Mouse (Mus musculus) kidney, embryonic 16.5 days (tissue): ENCODE results near the gene Cnst. TPM values are rescaled to one million over a fixed set of nuclear protein-coding genes. Genes with fewer than 3 reads are reported as not detected.

Source experiments
- ATAC-seq: fragments of 200-750 bp; cut with Nextera tagmentation; 2 replicates; pipeline ENCODE4 v1.8.0; 2017; ENCODE audit warnings: moderate TSS enrichment; ENCODE audit not compliant: low FRiP score, low TSS enrichment
- H3K27ac ChIP-seq: fragments of 300-500 bp; sonication (generic); 2 replicates; pipeline ENCODE4 v1.5.1; 2014; ENCODE audit warnings: low read length
- H3K27me3 ChIP-seq: fragments of 300-500 bp; sonication (generic); 2 replicates; pipeline ENCODE4 v1.6.1; 2014; ENCODE audit warnings: low read length, control low read depth, mixed read lengths; ENCODE audit not compliant: insufficient read depth
- H3K36me3 ChIP-seq: fragments of 300-500 bp; sonication (generic); 2 replicates; pipeline ENCODE4 v1.6.1; 2014; ENCODE audit warnings: low read length, control low read depth, mixed read lengths; ENCODE audit not compliant: insufficient read depth
- H3K4me1 ChIP-seq: fragments of 300-500 bp; sonication (generic); 2 replicates; pipeline ENCODE4 v1.6.1; 2014; ENCODE audit warnings: low read length, control low read depth, mixed read lengths; ENCODE audit not compliant: insufficient read depth
- H3K4me2 ChIP-seq: fragments of 300-500 bp; sonication (generic); replicated peaks from 2 replicates; pipeline ENCODE4 v1.6.1; 2014; ENCODE audit warnings: low read depth, low read length
- H3K4me3 ChIP-seq: fragments of 300-500 bp; sonication (generic); 2 replicates; pipeline ENCODE4 v1.5.1; 2014; ENCODE audit warnings: mild to moderate bottlenecking, low read length
- H3K9ac ChIP-seq: fragments of 300-500 bp; sonication (generic); replicated peaks from 2 replicates; pipeline ENCODE4 v1.6.1; 2014; ENCODE audit warnings: low read length
- H3K9me3 ChIP-seq: fragments of 300-500 bp; sonication (generic); 2 replicates; pipeline ENCODE4 v1.6.1; 2016; ENCODE audit warnings: low read length, control low read depth
- WGBS: fragments of 180-500 bp; shearing (Covaris S2); extraction: QIAGEN DNeasy Blood & Tissue Kit; methylation state at CpG from one replicate; pipeline ENCODE4 v1.1.7; 2014; 5-methylcytosine and 5-hydroxymethylcytosine counted together
- polyA plus RNA-seq: library from polyadenylated mRNA; unstranded; fragments of >200 nt; fragmentation: Nextera tagmentation; extraction: Ambion mirVana; gene quantifications from 2 replicates; pipeline ENCODE4 v1.2.1, GENCODE M21; 2015

The Cnst gene
- polyA plus RNA-seq, 1 experiment from 2014 or later: 16.3 TPM

- Histone ChIP-seq H3K9me3 (no peaks in the 10 kb centered on the region), H3K4me2 (no peak overlapping the region), H3K9ac (no peak overlapping the region), H3K4me3 (no peak overlapping the region), H3K4me1 (peaks cover 8% of the 10 kb centered on the region; the same call in 1 of the 2 replicates), H3K36me3 (no peaks in the 10 kb centered on the region), H3K27me3 (no peaks in the 10 kb centered on the region), H3K27ac (no peak overlapping the region)
- ATAC-seq: no peak
- WGBS: 72% methylated on average over 4 of the region's 4 CpGs
These were observed 22.7 kb downstream of the Cnst start for GRCm38 (mm10) chr1:179568690-179569398.

- Histone ChIP-seq H3K4me2 (no peak overlapping the region), H3K9ac (no peak overlapping the region), H3K27ac (no peak overlapping the region), H3K9me3 (no peaks in the 10 kb centered on the region), H3K36me3 (no peaks in the 10 kb centered on the region), H3K4me3 (no peak overlapping the region), H3K27me3 (no peaks in the 10 kb centered on the region), H3K4me1 (peaks cover 13% of the 10 kb centered on the region; the same call in 1 of the 2 replicates)
- WGBS: 82% methylated on average over 1 of the region's 1 CpGs
- ATAC-seq: no peak; the same call in 1 of the 2 replicates
These were observed 24.3 kb downstream of the Cnst start for GRCm38 (mm10) chr1:179570482-179570881.

GRCm38 (mm10) chr1:179571686-179572085 lies 25.5 kb downstream of the Cnst start:
- no peaks in the 10 kb centered on the region for H3K27me3 ChIP-seq

GRCm38 (mm10) chr1:179573650-179574206 lies 27.6 kb downstream of the Cnst start:
- WGBS: 59% methylated on average over 6 of the region's 6 CpGs
- H3K9ac ChIP-seq: peak overlapping the region; percentile 37; the same call in 1 of the 2 replicates

More at GRCm38 (mm10) chr1:179571686-179572085, 25.5 kb downstream of the Cnst start:
- WGBS: 77% methylated on average over 4 of the region's 4 CpGs
- Histone ChIP-seq H3K9me3 (no peaks in the 10 kb centered on the region), H3K4me2 (no peak overlapping the region), H3K4me3 (no peak overlapping the region), H3K4me1 (peaks cover 13% of the 10 kb centered on the region; the same call in 1 of the 2 replicates), H3K36me3 (no peaks in the 10 kb centered on the region), H3K9ac (no peak overlapping the region), H3K27ac (no peak overlapping the region)
- ATAC-seq: no peak

GRCm38 (mm10) chr1:179578625-179579024 lies 32.5 kb downstream of the Cnst start:
- no peak overlapping the region for H3K4me3 ChIP-seq
- H3K9ac ChIP-seq: no peak overlapping the region
- no peaks in the 10 kb centered on the region for H3K9me3 ChIP-seq
- H3K4me1 ChIP-seq: peaks cover 16% of the 10 kb centered on the region
- ATAC-seq: no peak
- H3K4me2 ChIP-seq: no peak overlapping the region
- no peak overlapping the region for H3K27ac ChIP-seq
- no peaks in the 10 kb centered on the region for H3K27me3 ChIP-seq
- peaks cover 3% of the 10 kb centered on the region; the same call in 1 of the 2 replicates for H3K36me3 ChIP-seq
- 72% methylated on average over 6 of the region's 6 CpGs for WGBS

More at GRCm38 (mm10) chr1:179573650-179574206, 27.6 kb downstream of the Cnst start:
- H3K4me2 ChIP-seq: no peak overlapping the region
- peaks cover 8% of the 10 kb centered on the region; the same call in 1 of the 2 replicates for H3K4me1 ChIP-seq
- 0 out of 2 replicates have a peak overlapping the region, but pooled peaks have one; percentile 20 for H3K27ac ChIP-seq
- H3K27me3 ChIP-seq: no peaks in the 10 kb centered on the region
- ATAC-seq: no peak
- H3K36me3 ChIP-seq: no peaks in the 10 kb centered on the region
- H3K4me3 ChIP-seq: no peak overlapping the region
- H3K9me3 ChIP-seq: no peaks in the 10 kb centered on the region

- no peak for ATAC-seq
- Histone ChIP-seq H3K4me1 (peaks cover 11% of the 10 kb centered on the region), H3K27ac (no peak overlapping the region), H3K36me3 (peaks cover 3% of the 10 kb centered on the region; the same call in 1 of the 2 replicates), H3K4me3 (no peak overlapping the region), H3K4me2 (no peak overlapping the region), H3K9ac (no peak overlapping the region), H3K27me3 (no peaks in the 10 kb centered on the region), H3K9me3 (no peaks in the 10 kb centered on the region)
- 74% methylated on average over 8 of the region's 8 CpGs for WGBS
These were observed 34.0 kb downstream of the Cnst start for GRCm38 (mm10) chr1:179580200-179580599.

- H3K36me3 ChIP-seq: peaks cover 3% of the 10 kb centered on the region; the same call in 1 of the 2 replicates
- 72% methylated on average over 10 of the region's 10 CpGs for WGBS
- ATAC-seq: no peak
- H3K27me3 ChIP-seq: no peaks in the 10 kb centered on the region
- H3K4me2 ChIP-seq: 0 out of 2 replicates have a peak overlapping the region, but pooled peaks have one; percentile 22
- no peak overlapping the region for H3K9ac ChIP-seq
- H3K4me3 ChIP-seq: no peak overlapping the region
- H3K27ac ChIP-seq: peak overlapping the region; percentile 7
- no peaks in the 10 kb centered on the region for H3K9me3 ChIP-seq
- H3K4me1 ChIP-seq: peaks cover 21% of the 10 kb centered on the region
These were observed 35.3 kb downstream of the Cnst start for GRCm38 (mm10) chr1:179581422-179581821.

GRCm38 (mm10) chr1:179582021-179582433 lies 35.9 kb downstream of the Cnst start:
- Histone ChIP-seq H3K9me3 (no peaks in the 10 kb centered on the region), H3K36me3 (peaks cover 3% of the 10 kb centered on the region; the same call in 1 of the 2 replicates), H3K4me2 (peak overlapping the region; percentile 22; the same call in 1 of the 2 replicates), H3K9ac (no peak overlapping the region), H3K4me1 (peaks cover 24% of the 10 kb centered on the region), H3K27me3 (no peaks in the 10 kb centered on the region), H3K4me3 (peak overlapping the region; percentile 12; the same call in 1 of the 2 replicates), H3K27ac (peak overlapping the region; percentile 7)
- WGBS: 18% methylated on average over 6 of the region's 6 CpGs
- peak; percentile 73; the same call in 1 of the 2 replicates for ATAC-seq

- 94% methylated on average over 3 of the region's 3 CpGs for WGBS
- Histone ChIP-seq H3K4me3 (no peak overlapping the region), H3K9ac (no peak overlapping the region), H3K9me3 (no peaks in the 10 kb centered on the region), H3K4me2 (no peak overlapping the region), H3K27ac (no peak overlapping the region), H3K4me1 (peaks cover 24% of the 10 kb centered on the region), H3K27me3 (no peaks in the 10 kb centered on the region), H3K36me3 (peaks cover 3% of the 10 kb centered on the region; the same call in 1 of the 2 replicates)
- no peak for ATAC-seq
These were observed 36.9 kb downstream of the Cnst start for GRCm38 (mm10) chr1:179583090-179583489.
